Mouse (Mus musculus) intestine, postnatal 0 days (tissue): ENCODE data around the gene Zfp607b. TPM values are rescaled to one million over a fixed set of nuclear protein-coding genes. Genes with fewer than 3 reads are reported as not detected.

Experiments
- ATAC-seq: fragments of 200-750 bp; cut with Nextera tagmentation; 2 replicates; pipeline ENCODE4 v1.8.0; 2017; ENCODE audit warnings: mild to moderate bottlenecking, moderate TSS enrichment, moderate library complexity
- H3K27ac ChIP-seq: fragments of 300-500 bp; sonication (generic); 2 replicates; pipeline ENCODE4 v1.5.1; 2014; ENCODE audit warnings: mild to moderate bottlenecking, low read depth, low read length, moderate library complexity
- H3K27me3 ChIP-seq: fragments of 300-500 bp; sonication (generic); replicated peaks from 2 replicates; pipeline ENCODE4 v1.6.1; 2014; ENCODE audit warnings: low read length, mixed read lengths; ENCODE audit not compliant: control insufficient read depth, insufficient read depth
- H3K36me3 ChIP-seq: fragments of 300-500 bp; sonication (generic); 2 replicates; pipeline ENCODE4 v1.6.1; 2014; ENCODE audit warnings: mild to moderate bottlenecking, moderate library complexity; ENCODE audit not compliant: control insufficient read depth, insufficient read depth
- H3K4me1 ChIP-seq: fragments of 300-500 bp; sonication (generic); replicated peaks from 2 replicates; pipeline ENCODE4 v1.6.1; 2014; ENCODE audit warnings: antibody characterized with exemption, low read length, mixed read lengths; ENCODE audit not compliant: control insufficient read depth, insufficient read depth
- H3K4me2 ChIP-seq: fragments of 300-500 bp; sonication (generic); replicated peaks from 2 replicates; pipeline ENCODE4 v1.6.1; 2014; ENCODE audit warnings: low read depth, mild to moderate bottlenecking, moderate library complexity
- H3K4me3 ChIP-seq: fragments of 300-500 bp; sonication (generic); 2 replicates; pipeline ENCODE4 v1.5.1; 2014; ENCODE audit warnings: low read depth, low read length
- H3K9ac ChIP-seq: fragments of 300-500 bp; sonication (generic); 2 replicates; pipeline ENCODE4 v1.6.1; 2014; ENCODE audit warnings: mild to moderate bottlenecking, low read depth, low read length
- H3K9me3 ChIP-seq: fragments of 300-500 bp; sonication (generic); 2 replicates; pipeline ENCODE4 v1.6.1; 2016; ENCODE audit warnings: mixed run types; ENCODE audit not compliant: control insufficient read depth
- CTCF ChIP-seq: sonication (generic); IDR thresholded peaks from 2 replicates; pipeline ENCODE4 v1.5.1; 2016; ENCODE audit warnings: low read depth, mild to moderate bottlenecking, control low read depth, antibody characterized with exemption, moderate library complexity
- WGBS: fragments of 180-500 bp; shearing (Covaris S2); extraction: QIAGEN DNeasy Blood & Tissue Kit; methylation state at CpG from one replicate; pipeline ENCODE4 v1.1.7; 2014; 5-methylcytosine and 5-hydroxymethylcytosine counted together
- polyA plus RNA-seq: library from polyadenylated mRNA; unstranded; fragments of >200 nt; fragmentation: Nextera tagmentation; extraction: Ambion mirVana; gene quantifications from 2 replicates; pipeline ENCODE4 v1.2.1, GENCODE M21; 2015

Gene Zfp607b
- polyA plus RNA-seq, 1 experiment from 2014 or later = 1.2 TPM

- no peak for TF ChIP-seq CTCF
- 26% methylated on average over 14 of the region's 14 CpGs for WGBS
These were observed 13.9 kb upstream of the Zfp607b start for GRCm38 (mm10) chr7:27675222-27675612.

GRCm38 (mm10) chr7:27683218-27683617, 5.9 kb upstream of the Zfp607b start:
- H3K36me3 ChIP-seq = no peaks in the 10 kb centered on the region
- no peak for ATAC-seq
- H3K4me3 ChIP-seq = no peak overlapping the region
- no peak overlapping the region for H3K9ac ChIP-seq
- H3K9me3 ChIP-seq = no peaks in the 10 kb centered on the region
- H3K4me1 ChIP-seq = no peaks in the 10 kb centered on the region
- no peak overlapping the region for H3K4me2 ChIP-seq
- 43% methylated on average over 2 of the region's 2 CpGs for WGBS
- no peak for TF ChIP-seq CTCF
- H3K27ac ChIP-seq = no peak overlapping the region
- H3K27me3 ChIP-seq = no peaks in the 10 kb centered on the region

More at GRCm38 (mm10) chr7:27675222-27675612, 13.9 kb upstream of the Zfp607b start:
- Histone ChIP-seq H3K4me1 (no peaks in the 10 kb centered on the region), H3K4me2 (peak overlapping the region; percentile 100), H3K27me3 (no peaks in the 10 kb centered on the region), H3K9ac (peak overlapping the region; percentile 75; the same call in 1 of the 2 replicates), H3K9me3 (no peaks in the 10 kb centered on the region), H3K4me3 (peak overlapping the region; percentile 95), H3K27ac (no peak overlapping the region), H3K36me3 (no peaks in the 10 kb centered on the region)
- no peak for ATAC-seq

- H3K4me1 ChIP-seq = no peaks in the 10 kb centered on the region
- no peaks in the 10 kb centered on the region for H3K36me3 ChIP-seq
- H3K9ac ChIP-seq = no peak overlapping the region
- no peak overlapping the region for H3K4me3 ChIP-seq
- no peak for ATAC-seq
- no peak overlapping the region for H3K27ac ChIP-seq
- no peaks in the 10 kb centered on the region for H3K9me3 ChIP-seq
- WGBS = 34% methylated on average over 5 of the region's 5 CpGs
- no peaks in the 10 kb centered on the region for H3K27me3 ChIP-seq
- H3K4me2 ChIP-seq = no peak overlapping the region
- TF ChIP-seq CTCF = no peak
These were observed 3.9 kb upstream of the Zfp607b start for GRCm38 (mm10) chr7:27685220-27685619.

- Histone ChIP-seq H3K27me3 (no peaks in the 10 kb centered on the region), H3K36me3 (no peaks in the 10 kb centered on the region), H3K9ac (no peak overlapping the region), H3K4me1 (no peaks in the 10 kb centered on the region), H3K4me2 (no peak overlapping the region), H3K4me3 (no peak overlapping the region), H3K9me3 (no peaks in the 10 kb centered on the region), H3K27ac (no peak overlapping the region)
- TF ChIP-seq CTCF = peak; percentile 83
- under 1% methylated on average over 6 of the region's 6 CpGs for WGBS
- ATAC-seq = no peak
These were observed 3.5 kb upstream of the Zfp607b start for GRCm38 (mm10) chr7:27685681-27686080.

- WGBS = 92% methylated on average over 1 of the region's 1 CpGs
- Histone ChIP-seq H3K4me3 (no peak overlapping the region), H3K4me1 (no peaks in the 10 kb centered on the region), H3K4me2 (no peak overlapping the region), H3K36me3 (no peaks in the 10 kb centered on the region), H3K9me3 (no peaks in the 10 kb centered on the region), H3K9ac (no peak overlapping the region), H3K27me3 (no peaks in the 10 kb centered on the region), H3K27ac (no peak overlapping the region)
- no peak for TF ChIP-seq CTCF
- no peak for ATAC-seq
These were observed 2.1 kb upstream of the Zfp607b start for GRCm38 (mm10) chr7:27687043-27687442.

GRCm38 (mm10) chr7:27687836-27688235, 1.3 kb upstream of the Zfp607b start:
- H3K27ac ChIP-seq = no peak overlapping the region
- peak overlapping the region; percentile 43; the same call in 1 of the 2 replicates for H3K4me3 ChIP-seq
- no peaks in the 10 kb centered on the region for H3K36me3 ChIP-seq
- TF ChIP-seq CTCF = no peak
- ATAC-seq = no peak
- no peaks in the 10 kb centered on the region for H3K4me1 ChIP-seq
- WGBS = 63% methylated on average over 3 of the region's 3 CpGs
- H3K27me3 ChIP-seq = no peaks in the 10 kb centered on the region
- no peak overlapping the region for H3K9ac ChIP-seq
- no peaks in the 10 kb centered on the region for H3K9me3 ChIP-seq
- H3K4me2 ChIP-seq = no peak overlapping the region
